Mouse (Mus musculus): ENCODE results near the gene Inpp5f. TPM values are rescaled to one million over a fixed set of nuclear protein-coding genes. Genes with fewer than 3 reads are reported as not detected.

Inpp5f gene
- polyA plus RNA-seq, 1 experiment = 14.7 TPM

GRCm38 (mm10) chr7:128663906-128664305 is 52.8 kb downstream of the Inpp5f start:
- TF ChIP-seq POLR2A (IDR thresholded peaks at IDR 0.05; ENCODE audit: borderline replicate concordance, control insufficient read depth, low read depth, low read length) (no peak), CTCF (IDR thresholded peaks at IDR 0.05; ENCODE audit: control insufficient read depth, insufficient read depth, low read length) (no peak)
- 87% methylated on average over 8 of the region's 8 CpGs for WGBS
- Histone ChIP-seq H3K4me3 (replicated peaks; ENCODE audit: control insufficient read depth, low read depth, low read length) (no peak overlapping the region), H3K27ac (ENCODE audit: control insufficient read depth, insufficient read depth, low read depth, low read length, poor library complexity) (no peak overlapping the region), H3K4me1 (ENCODE audit: control insufficient read depth, insufficient read depth, low read length) (no peaks in the 10 kb centered on the region)

GRCm38 (mm10) chr7:128664861-128665377 is 53.8 kb downstream of the Inpp5f start:
- no peak overlapping the region for H3K4me3 ChIP-seq (replicated peaks; ENCODE audit: control insufficient read depth, low read depth, low read length)
- TF ChIP-seq CTCF (IDR thresholded peaks at IDR 0.05; ENCODE audit: control insufficient read depth, insufficient read depth, low read length) (no peak), POLR2A (IDR thresholded peaks at IDR 0.05; ENCODE audit: borderline replicate concordance, control insufficient read depth, low read depth, low read length) (no peak)
- no peaks in the 10 kb centered on the region for H3K4me1 ChIP-seq (ENCODE audit: control insufficient read depth, insufficient read depth, low read length)
- H3K27ac ChIP-seq (ENCODE audit: control insufficient read depth, insufficient read depth, low read depth, low read length, poor library complexity) = no peak overlapping the region
- WGBS = 60% methylated on average over 11 of the region's 11 CpGs

- no peak overlapping the region for H3K4me3 ChIP-seq (replicated peaks; ENCODE audit: control insufficient read depth, low read depth, low read length)
- TF ChIP-seq CTCF (IDR thresholded peaks at IDR 0.05; ENCODE audit: control insufficient read depth, insufficient read depth, low read length) (no peak), POLR2A (IDR thresholded peaks at IDR 0.05; ENCODE audit: borderline replicate concordance, control insufficient read depth, low read depth, low read length) (no peak)
- H3K4me1 ChIP-seq (ENCODE audit: control insufficient read depth, insufficient read depth, low read length) = no peaks in the 10 kb centered on the region
- 82% methylated on average over 5 of the region's 5 CpGs for WGBS
- H3K27ac ChIP-seq (ENCODE audit: control insufficient read depth, insufficient read depth, low read depth, low read length, poor library complexity) = no peak overlapping the region
Measured at GRCm38 (mm10) chr7:128667788-128668187, 56.7 kb downstream of the Inpp5f start.

- no peak overlapping the region for H3K27ac ChIP-seq (ENCODE audit: control insufficient read depth, insufficient read depth, low read depth, low read length, poor library complexity)
- no peak overlapping the region for H3K4me3 ChIP-seq (replicated peaks; ENCODE audit: control insufficient read depth, low read depth, low read length)
- H3K4me1 ChIP-seq (ENCODE audit: control insufficient read depth, insufficient read depth, low read length) = no peaks in the 10 kb centered on the region; the same call in 1 of the 2 replicates
- TF ChIP-seq CTCF (IDR thresholded peaks at IDR 0.05; ENCODE audit: control insufficient read depth, insufficient read depth, low read length) (no peak), POLR2A (IDR thresholded peaks at IDR 0.05; ENCODE audit: borderline replicate concordance, control insufficient read depth, low read depth, low read length) (no peak)
- WGBS = 60% methylated on average over 2 of the region's 2 CpGs
Measured at GRCm38 (mm10) chr7:128668831-128669230, 57.7 kb downstream of the Inpp5f start.

- no peaks in the 10 kb centered on the region; the same call in 1 of the 2 replicates for H3K4me1 ChIP-seq (ENCODE audit: control insufficient read depth, insufficient read depth, low read length)
- H3K27ac ChIP-seq (ENCODE audit: control insufficient read depth, insufficient read depth, low read depth, low read length, poor library complexity) = no peak overlapping the region
- WGBS = 41% methylated on average over 8 of the region's 8 CpGs
- TF ChIP-seq CTCF (IDR thresholded peaks at IDR 0.05; ENCODE audit: control insufficient read depth, insufficient read depth, low read length) (no peak), POLR2A (IDR thresholded peaks at IDR 0.05; ENCODE audit: borderline replicate concordance, control insufficient read depth, low read depth, low read length) (no peak)
- H3K4me3 ChIP-seq (replicated peaks; ENCODE audit: control insufficient read depth, low read depth, low read length) = no peak overlapping the region
Measured at GRCm38 (mm10) chr7:128671952-128672351, 60.8 kb downstream of the Inpp5f start.

- no peaks in the 10 kb centered on the region; the same call in 1 of the 2 replicates for H3K4me1 ChIP-seq (ENCODE audit: control insufficient read depth, insufficient read depth, low read length)
- 46% methylated on average over 15 of the region's 15 CpGs for WGBS
- H3K27ac ChIP-seq (ENCODE audit: control insufficient read depth, insufficient read depth, low read depth, low read length, poor library complexity) = no peak overlapping the region
- H3K4me3 ChIP-seq (replicated peaks; ENCODE audit: control insufficient read depth, low read depth, low read length) = no peak overlapping the region
- TF ChIP-seq CTCF (IDR thresholded peaks at IDR 0.05; ENCODE audit: control insufficient read depth, insufficient read depth, low read length) (no peak), POLR2A (IDR thresholded peaks at IDR 0.05; ENCODE audit: borderline replicate concordance, control insufficient read depth, low read depth, low read length) (no peak)
Measured at GRCm38 (mm10) chr7:128672408-128673010, 61.4 kb downstream of the Inpp5f start.

- 87% methylated on average over 3 of the region's 3 CpGs for WGBS
- Histone ChIP-seq H3K27ac (ENCODE audit: control insufficient read depth, insufficient read depth, low read depth, low read length, poor library complexity) (no peak overlapping the region), H3K4me1 (ENCODE audit: control insufficient read depth, insufficient read depth, low read length) (no peaks in the 10 kb centered on the region; the same call in 1 of the 2 replicates), H3K4me3 (replicated peaks; ENCODE audit: control insufficient read depth, low read depth, low read length) (no peak overlapping the region)
- TF ChIP-seq POLR2A (IDR thresholded peaks at IDR 0.05; ENCODE audit: borderline replicate concordance, control insufficient read depth, low read depth, low read length) = no peak
- TF ChIP-seq CTCF (IDR thresholded peaks at IDR 0.05; ENCODE audit: control insufficient read depth, insufficient read depth, low read length) = no peak
Measured at GRCm38 (mm10) chr7:128678546-128678945, 67.4 kb downstream of the Inpp5f start.

GRCm38 (mm10) chr7:128687821-128688564 is 76.9 kb downstream of the Inpp5f start:
- WGBS = 54% methylated on average over 56 of the region's 56 CpGs
- Histone ChIP-seq H3K4me1 (ENCODE audit: control insufficient read depth, insufficient read depth, low read length) (no peaks in the 10 kb centered on the region; the same call in 1 of the 2 replicates), H3K27ac (ENCODE audit: control insufficient read depth, insufficient read depth, low read depth, low read length, poor library complexity) (no peak overlapping the region; the same call in 1 of the 2 replicates), H3K4me3 (replicated peaks; ENCODE audit: control insufficient read depth, low read depth, low read length) (peak overlapping the region; percentile 51)
- TF ChIP-seq POLR2A (IDR thresholded peaks at IDR 0.05; ENCODE audit: borderline replicate concordance, control insufficient read depth, low read depth, low read length) (no peak), CTCF (IDR thresholded peaks at IDR 0.05; ENCODE audit: control insufficient read depth, insufficient read depth, low read length) (no peak)

All from bone marrow, adult 2 months (tissue).